Mouse (Mus musculus) megakaryocyte, adult 5-6 weeks (primary cell): ENCODE data around the gene Zdhhc7. TPM values are rescaled to one million over a fixed set of nuclear protein-coding genes. Genes with fewer than 3 reads are reported as not detected.

Experiments used
- ATAC-seq: 2 replicates; pipeline ENCODE4 v1.8.0; 2016; ENCODE audit warnings: mild to moderate bottlenecking, inconsistent platforms; ENCODE audit not compliant: poor library complexity, severe bottlenecking
- total RNA-seq, 2 experiments: library from RNA; stranded (forward) in 1 of 2; stranded (reverse) in 1 of 2; fragments of 153-499, 151-499 nt in 1 of 2; fragments of 221-1000, 200-1000 nt in 1 of 2; gene quantifications; 2 replicates each; pipeline versions ENCODE4 v1.2.3 to v1.2.4; 2015 to 2017

Gene Zdhhc7
- total RNA-seq, 2 experiments from 2014 or later: 23.0 to 33.3 TPM

DNA sequence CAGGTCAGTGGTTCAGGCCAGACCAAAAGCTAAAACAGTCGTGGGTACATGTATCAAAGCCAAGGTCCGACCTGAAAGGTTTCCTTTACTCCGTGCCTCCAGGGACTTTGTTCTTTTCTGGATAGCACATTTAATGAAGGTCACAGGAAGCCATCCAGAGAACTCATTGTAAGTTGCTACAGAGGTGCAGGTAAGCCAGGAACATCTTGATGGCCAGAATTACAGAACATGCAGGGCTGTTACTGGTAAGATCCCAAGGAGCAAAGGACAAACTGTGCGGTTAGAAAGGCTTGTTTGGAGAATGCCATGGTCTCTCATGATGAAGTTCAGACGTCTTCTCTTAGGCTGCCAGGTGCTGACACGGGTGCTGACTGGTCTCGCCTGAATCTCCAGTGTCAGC, 15.3 kb upstream of the Zdhhc7 start:
- no peak for ATAC-seq

DNA sequence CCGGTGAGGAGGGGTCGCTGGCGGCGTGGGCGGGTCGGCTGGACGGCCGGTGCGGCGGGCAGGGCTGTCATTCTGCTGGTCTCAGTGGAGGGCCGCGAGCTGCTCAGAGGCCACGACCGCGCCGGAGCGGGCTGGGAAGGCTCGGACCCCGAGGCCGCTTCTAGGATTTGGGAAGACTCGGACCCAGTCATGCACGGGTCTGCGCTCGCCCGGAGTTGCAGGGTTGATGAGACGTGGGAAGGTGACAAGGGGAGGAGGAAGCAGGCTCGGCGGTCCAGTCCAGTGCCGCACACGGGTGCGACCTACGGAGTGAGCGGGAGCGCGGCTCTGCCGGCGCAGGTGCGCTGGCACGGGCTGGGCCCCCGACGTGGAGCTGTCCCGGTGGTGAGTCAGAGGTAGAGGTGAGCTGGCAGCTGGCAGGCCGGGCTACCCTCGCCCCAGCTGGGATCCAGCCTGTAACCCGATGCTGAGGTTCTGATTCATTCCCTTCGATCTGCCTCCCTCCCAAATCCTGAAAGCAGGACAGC, 13.1 kb upstream of the Zdhhc7 start:
- no peak for ATAC-seq

DNA sequence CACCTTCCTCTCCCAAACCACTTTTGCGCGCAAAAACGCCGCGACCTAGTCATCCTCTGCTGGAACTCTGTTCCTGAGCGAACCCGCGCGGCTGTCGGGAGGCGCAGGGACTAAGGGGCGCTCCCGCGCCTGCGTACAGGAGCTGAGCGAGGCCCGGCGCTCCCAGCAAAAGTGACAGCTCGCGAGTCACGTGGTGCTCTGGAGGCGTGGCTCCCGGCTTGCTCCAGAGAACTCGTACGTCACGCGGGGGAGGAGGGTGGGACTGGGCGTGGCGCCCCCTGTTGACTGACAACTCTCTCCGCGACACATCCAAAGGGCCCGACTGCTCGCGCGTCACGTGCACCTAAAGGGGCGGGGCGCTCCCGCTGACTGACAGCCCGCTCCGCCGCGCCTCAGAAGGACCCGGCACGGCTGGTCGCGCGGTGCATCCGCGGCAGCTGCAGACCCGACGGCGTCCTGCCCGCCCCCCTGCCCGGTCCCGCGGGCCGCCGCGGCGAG, 12.5 kb upstream of the Zdhhc7 start, which contains the start of gene 6430548M08Rik:
Gene 6430548M08Rik, plus strand, starts transcription at position 395 of the 498 bp plus-strand sequence.
- peak; percentile 66 for ATAC-seq

DNA sequence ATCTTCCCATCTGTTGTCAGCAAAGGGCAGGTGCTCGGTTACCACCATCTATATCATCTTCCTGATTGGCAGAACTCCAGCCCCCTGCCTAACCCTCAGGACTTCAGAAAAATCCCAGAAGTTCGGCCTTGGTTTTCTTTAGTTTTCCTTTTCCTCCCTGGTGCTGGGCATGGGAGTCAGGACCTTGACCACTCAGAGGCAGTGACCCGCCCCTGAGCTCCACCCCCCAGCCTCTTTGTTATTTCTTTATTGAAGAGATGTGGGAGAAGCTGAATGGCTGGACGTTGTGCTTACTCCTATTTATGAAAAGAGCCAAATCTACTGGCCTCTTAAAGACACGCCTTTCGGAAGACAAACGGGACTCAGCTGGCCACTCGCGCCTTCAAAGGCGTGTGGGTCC, 12.0 kb upstream of the Zdhhc7 start:
- ATAC-seq: peak; percentile 2; the same call in 1 of the 2 replicates

DNA sequence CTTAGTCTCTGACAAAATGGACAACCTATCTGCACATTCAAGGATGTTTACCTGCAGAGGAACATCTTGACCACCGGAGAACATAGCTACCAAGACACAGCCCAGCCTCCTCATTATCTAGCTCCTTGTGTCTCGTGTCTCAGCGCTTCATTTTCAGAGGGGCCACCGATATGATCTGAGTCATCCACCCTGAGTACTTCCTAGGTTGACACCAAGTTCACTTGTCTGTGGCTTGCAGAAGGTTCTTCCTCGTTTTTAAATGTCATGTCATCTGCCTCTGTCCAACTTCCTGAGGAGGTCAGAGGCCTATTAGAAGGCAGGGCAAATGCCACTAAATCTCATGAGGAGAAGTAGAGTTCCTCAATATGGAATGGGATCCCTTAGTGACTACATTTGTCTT, 11.3 kb upstream of the Zdhhc7 start:
- ATAC-seq: peak; percentile 40

DNA sequence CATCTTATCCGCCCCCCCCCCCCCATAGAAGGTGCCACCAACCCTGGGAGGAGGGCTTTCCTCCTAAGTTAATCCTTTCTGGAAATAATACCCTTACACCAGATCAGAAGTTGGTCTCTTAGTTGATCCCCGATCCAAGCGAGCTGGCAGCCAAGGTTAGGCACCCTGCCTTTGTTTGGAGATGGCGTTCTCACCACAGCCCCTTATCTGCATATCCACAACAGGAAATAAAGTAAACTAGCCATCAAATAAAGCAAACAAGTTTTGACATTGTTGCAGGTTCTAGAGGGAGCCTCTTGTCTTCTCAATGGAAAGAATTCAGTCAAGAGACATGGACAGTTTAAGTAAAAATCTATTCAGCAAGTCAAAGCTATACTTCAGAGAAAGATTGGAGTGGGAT, 10.1 kb upstream of the Zdhhc7 start:
- no peak for ATAC-seq

DNA sequence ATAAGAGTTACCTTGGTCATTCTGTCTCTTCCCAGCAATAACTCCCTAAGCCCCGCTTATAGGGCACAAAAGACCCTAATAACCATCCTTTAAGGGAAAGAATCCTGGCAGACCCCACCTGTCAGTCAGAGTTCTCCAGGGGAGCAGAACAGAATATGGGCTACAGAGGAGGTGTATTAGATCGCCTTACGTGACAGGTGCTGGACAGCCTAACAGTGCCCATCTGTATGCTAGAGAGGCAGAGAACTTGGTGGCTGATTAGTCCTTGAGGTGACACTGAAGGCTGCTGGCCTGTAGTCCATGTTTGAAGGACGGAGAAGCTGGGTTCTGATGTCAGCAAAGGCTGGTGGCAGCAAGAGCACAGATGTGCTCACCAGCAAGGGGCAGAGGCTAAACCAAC, 9.7 kb upstream of the Zdhhc7 start:
- no peak for ATAC-seq

DNA sequence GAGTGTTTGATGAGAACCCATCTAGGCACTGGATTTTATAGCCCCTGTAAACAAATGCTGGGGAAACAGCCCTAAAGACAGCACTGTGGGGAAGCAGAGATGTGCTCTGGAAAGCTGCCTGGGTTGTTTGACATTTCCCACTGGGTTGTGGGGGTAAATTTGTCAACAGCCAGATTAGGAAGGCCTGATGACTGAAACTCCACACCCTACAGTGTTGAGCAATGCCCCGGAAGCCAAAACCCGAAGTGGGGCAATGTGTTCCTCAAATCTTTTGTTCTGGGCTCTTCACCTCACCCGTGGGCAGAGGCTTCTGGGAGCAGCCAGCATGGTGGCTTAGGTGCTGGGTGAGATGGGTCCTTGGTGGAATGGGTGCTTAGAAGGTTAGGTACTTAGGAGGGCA, 7.9 kb upstream of the Zdhhc7 start:
- ATAC-seq: peak; percentile 54

DNA sequence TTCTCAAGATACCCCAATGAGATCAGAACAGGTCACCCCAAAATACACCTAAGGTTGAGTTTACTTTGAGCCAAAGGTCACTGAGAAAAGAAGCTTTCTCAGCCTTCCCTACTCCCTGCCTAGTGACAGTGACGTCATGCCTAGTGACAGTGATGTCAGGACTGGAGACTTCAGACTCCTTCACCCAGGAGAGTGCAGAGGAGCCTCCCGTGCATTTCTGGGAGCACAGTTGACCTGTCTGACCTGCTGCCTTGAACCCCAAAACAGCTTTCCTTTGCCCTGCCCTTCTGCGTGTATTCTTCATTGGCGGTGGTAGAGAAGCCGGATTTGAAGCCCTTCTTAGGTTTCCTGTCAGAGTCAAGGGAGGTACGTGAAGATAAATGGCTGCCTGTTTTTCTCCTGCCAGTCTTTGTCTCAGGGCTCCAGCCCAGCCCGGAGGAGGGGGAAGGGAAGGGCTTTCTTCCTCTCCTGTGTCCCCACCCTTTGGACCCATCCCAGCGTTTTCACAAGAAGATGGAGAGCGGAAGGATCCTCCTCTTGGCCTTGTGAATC, 3.5 kb upstream of the Zdhhc7 start:
- no peak for ATAC-seq

DNA sequence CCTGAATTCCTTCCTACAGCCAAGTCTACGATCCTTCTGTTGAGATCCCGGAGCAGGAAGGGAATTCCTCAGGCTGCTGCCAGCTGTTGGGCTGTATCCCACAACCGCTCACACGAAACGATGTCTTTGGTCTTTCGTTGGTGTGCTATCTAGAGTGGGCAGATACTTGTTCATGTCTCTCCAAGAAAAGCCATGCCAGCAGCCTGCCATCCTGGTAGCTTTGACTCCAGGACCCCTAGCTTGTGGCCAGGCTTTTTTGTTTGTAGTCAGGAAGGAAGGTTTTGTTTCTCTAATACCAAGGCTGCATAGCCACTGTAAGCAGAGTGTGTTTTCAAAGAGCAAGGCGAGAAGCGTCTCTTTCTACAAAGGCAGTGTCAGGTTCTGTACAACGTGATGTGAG, 2.6 kb upstream of the Zdhhc7 start:
- no peak for ATAC-seq

DNA sequence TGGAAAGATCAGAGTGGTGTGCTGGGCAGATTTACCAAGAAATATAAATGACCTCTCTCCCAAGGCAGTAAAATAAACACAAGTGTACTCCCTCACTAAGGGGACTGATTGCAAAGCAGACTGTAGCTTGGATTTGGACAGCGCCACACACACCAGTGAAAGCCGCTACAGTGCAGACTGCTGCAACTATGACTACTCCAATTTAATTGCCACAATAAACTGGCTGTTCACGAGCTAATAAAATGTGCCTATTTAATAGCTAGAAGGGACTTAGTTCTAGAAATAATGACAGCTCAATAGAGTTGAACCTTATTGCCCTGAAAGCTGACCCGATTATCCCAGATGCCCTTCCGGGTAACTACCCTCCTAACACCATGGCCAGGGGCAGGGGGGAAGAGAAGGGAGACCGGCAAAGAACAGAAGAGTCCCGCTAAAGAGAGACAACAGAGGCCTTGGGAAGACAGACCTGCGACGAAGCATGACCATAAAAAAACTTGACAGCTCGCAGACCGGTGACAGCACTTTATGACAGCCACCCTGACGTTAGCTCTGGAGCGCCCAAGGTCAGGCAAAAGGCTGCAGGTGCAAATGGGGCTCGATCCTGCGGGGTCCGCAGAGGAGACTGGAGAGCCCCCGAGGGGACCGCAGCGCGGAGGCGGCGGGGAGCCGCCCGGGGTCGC, 754 bp downstream of the Zdhhc7 start:
- ATAC-seq: no peak

DNA sequence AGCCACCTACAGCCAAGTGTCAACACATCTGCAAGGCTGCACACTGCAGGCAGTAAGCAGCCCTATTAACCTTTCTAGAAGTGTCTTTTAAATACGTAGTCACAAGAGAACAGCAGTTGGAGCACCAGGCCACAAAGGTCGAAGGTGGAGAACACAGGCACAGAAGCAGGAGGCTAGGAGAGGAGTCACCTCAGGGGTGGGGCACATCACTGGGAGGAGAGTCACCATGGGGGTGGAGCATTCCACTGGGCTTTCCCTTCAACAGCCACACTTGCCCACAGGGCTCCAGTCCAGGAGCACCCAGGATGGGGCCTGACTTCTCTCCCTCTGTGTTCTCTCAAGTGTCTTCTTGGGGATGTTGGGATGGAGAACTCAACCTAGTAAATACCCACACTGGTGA, 4.8 kb downstream of the Zdhhc7 start:
- ATAC-seq: no peak

DNA sequence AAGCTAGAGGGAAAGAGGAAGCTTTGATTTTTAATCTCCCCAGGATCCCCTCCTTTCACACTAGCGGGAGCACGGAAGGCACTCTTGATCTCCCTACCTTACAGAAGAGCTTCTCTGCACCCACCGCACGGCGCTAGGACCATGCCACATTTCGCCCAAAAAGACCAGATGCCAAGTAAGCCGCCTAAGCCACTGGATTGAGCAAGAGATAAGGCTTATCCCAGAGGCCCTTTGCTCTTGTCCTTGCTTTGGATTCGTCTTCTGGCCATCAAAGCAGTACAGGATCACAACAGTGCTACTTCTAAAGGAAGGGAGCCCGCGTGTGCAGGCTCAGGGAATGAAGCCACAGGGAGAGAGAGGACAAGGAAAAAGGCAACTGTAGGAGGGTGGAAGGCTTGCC, 6.5 kb downstream of the Zdhhc7 start:
- ATAC-seq: no peak

DNA sequence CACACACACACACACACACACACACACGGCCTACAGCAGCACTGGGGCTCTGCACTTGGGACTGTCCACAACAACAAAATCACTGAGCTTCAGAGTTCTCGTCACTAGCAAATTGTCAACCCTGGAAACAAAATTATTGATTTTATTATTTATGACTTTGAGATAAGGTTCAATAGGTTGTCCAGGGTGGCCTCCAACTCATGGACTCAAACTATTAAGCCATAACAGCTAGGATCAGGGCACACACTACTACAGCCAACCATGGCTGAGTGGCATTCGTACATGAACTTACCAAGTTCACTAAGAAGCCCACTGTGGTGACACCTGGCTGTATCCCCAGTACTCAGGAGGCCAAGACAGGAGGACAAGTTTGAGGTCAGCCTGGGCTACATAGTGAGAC, 8.2 kb downstream of the Zdhhc7 start:
- ATAC-seq: no peak

DNA sequence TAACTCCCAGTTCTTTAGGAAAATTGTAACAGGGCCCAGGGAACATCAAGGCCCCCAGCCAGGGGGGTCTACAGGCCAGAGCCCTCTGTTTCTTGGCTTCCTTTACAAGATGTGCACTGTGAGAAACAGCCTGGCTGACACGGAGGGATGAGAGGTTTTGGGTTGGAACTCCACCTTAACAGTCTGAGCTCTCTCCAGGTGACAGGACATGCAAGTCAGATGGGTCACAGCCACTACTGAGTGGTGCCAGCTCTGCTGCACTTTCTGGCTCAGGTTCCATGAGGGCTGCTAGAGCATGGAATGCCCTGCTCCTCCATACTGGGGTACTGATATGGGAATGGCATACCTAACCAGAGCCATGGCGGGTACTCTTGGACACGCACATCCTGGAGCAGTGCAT, 10.2 kb downstream of the Zdhhc7 start:
- ATAC-seq: no peak

DNA sequence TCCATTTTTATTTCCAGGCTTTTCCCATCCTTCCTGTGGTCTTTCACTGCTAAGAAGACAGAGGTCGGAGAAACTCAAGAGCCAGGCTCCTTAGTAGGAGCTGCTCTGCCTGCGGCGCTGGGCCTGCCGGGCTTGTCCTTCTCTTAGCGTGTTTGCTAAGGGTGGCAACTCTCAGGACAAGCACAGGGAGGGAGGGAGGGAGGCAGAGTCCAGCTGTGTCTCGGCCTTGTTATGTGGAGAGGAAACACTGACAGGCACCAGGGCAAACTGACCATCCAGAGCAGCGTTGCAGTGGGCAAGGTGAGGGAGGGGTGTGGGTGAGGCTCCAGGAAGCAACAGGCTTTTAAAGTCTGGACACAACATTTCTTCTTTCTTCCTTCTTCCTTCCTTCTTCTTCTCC, 11.8 kb downstream of the Zdhhc7 start:
- ATAC-seq: no peak

DNA sequence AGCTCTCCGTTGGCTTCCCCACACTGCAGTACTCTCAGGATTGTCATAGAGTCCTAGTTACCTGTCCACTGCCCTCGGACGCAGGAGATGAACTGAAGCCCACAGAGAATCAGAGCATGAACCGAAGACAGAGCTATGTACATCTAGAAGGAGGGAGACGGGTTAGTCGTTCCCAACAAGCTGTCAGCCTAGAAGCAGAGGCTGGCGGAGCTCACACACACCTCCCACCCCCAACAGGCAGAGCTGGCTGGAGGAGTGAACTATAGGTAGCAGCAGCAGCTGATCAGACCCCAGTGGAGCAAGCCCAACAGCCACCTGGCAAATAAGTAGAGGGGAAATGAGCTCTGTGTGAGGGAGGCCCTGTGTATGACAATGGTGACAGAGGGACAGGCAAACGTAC, 16.5 kb downstream of the Zdhhc7 start:
- no peak for ATAC-seq

DNA sequence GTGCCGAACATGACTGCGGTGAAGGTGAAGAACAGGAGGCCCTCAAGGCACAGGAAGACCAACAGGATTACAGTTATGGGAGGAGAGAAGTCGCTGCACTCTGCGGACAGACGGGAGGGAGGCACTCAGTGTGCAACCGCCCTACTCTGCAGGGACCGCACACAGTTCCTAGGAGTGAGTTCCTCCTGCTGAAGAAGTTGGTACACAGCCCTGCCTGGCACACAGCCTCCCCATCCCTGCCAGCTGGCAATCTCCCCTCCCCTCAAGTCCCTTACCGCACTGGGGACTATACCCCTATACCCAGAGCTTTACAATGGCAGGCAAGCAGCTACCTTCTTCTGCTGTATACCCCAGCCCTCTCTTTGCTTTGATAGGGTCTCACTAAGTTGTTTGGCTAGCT, 18.0 kb downstream of the Zdhhc7 start:
- no peak for ATAC-seq

DNA sequence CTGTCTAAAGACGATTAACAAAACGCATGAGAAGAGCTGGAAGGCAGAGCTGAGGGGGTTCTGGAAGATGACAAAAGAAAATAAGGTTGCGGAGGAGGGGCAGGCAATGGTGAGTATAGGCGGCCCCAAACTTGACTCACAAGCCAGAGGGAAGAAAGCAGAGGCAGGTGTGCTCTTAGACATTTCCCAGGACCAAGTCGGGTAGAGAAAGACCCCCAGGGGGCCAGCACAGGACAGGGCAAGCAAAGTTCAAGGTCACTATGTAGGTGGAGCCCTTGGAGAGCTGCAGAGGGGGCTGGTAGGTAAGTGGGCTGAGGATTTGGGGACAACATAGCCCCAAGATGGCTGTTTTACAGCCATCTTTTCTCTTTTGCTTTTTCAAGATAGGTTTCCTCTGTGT, 21.9 kb downstream of the Zdhhc7 start:
- ATAC-seq: no peak

DNA sequence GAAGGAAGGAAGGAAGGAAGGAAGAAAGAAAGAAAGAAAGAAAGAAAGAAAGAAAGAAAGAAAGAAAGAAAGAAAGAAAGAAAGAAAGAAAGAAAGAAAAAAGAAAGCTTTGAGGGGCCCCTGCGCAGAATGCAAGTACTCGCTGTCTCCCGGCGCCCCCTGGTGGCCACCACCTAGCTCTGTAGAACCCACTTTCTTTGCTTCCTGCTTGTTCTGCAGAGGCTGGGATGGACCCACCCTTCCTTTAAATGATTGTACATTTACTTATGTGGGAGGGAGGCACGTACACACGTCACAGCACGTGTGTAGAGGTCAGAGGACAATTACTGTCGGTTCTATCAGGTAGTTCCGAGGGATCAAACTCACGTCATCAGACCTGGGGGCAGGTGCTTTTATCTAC, 23.2 kb downstream of the Zdhhc7 start:
- ATAC-seq: peak; percentile 79

DNA sequence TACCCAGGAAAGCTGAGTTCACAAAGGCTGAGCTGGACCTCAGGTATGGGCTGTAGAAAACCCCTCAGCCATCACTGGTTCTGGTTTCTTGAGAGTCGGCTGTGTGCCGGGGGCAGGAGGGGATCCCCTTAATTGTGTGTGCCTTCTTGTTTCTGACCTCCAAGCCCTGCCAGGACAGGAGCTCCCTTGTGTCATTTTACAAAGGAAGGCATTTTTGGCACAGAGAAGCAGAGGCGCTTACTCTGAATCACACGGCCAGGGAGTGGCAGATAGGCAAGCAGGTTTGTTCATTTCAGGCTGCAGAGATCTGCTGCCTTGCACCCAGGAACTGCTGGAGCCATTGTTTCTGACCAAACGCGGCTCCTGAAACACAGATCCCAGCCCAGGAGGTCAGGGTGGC, 25.9 kb downstream of the Zdhhc7 start:
- ATAC-seq: no peak

DNA sequence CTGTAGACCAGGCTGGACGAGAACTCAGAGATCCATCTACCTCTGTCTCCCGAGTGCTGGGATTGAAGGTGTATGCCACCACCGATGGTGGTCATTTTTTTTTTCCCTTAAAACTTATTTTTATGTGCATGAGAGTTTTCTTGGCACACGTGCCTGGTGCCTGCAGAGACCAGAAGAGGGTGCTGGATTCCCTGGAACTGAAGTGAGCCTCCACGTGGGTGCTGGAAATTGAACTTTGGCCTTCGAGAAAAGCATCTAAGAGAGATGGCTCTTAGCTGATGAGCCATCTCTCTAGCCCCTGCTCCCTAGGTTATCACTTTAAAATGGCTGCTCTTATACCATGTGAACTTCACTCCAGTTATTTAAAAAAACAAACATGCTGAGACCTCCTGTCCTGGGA, 26.8 kb downstream of the Zdhhc7 start:
- no peak for ATAC-seq

DNA sequence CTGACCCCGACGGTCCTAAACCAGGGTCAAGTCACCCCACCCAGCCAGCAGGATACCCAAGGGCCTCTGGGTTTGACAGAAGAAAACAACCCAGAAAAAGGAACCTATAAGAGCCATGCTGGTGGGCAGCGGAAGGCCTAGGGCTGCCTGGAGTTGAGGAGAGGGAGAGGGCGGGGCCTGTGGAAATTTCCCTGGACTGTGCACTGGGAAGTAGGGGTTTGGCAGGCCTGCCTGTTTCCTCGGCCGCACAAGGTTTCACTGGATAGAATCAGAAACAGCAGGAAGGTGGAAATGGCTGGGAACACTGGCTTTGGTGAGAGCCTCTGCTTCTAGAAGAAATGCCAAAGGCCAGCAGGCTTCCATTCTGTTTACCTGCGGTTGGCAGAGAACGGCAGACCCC, 28.5 kb downstream of the Zdhhc7 start:
- ATAC-seq: no peak
